22 mouse cellular contexts compared by ENCODE assay signal in genomic region chr9:42213142-42213541, GRCm38 (mm10).
"Had no signal": no experiment of that assay in that cellular context is flagged by ENCODE, and none has a peak within 500 bp of the region (broad histone marks: within the 10 kb centered on the region; RNA-seq: fewer than 3 reads in every experiment).

No protein-coding gene starts in this region.

- H3K36me3 ChIP-seq: limb, embryonic 10.5 days; limb, embryonic 13.5 days; lung, embryonic 15.5 days; midbrain, embryonic 12.5 days; midbrain, embryonic 15.5 days; neural tube, embryonic 12.5 days; neural tube, embryonic 15.5 days; stomach, embryonic 15.5 days had no signal

- H3K4me3 ChIP-seq: layer of hippocampus, adult 2 months; limb, embryonic 10.5 days; limb, embryonic 13.5 days; lung, embryonic 15.5 days; midbrain, embryonic 12.5 days; midbrain, embryonic 15.5 days; neural tube, embryonic 12.5 days; neural tube, embryonic 15.5 days; stomach, embryonic 15.5 days had no signal

- H3K4me1 ChIP-seq: limb, embryonic 13.5 days; midbrain, embryonic 12.5 days; midbrain, embryonic 15.5 days; neural tube, embryonic 12.5 days; stomach, embryonic 15.5 days had no signal

- H3K27ac ChIP-seq: layer of hippocampus, adult 2 months; limb, embryonic 10.5 days; limb, embryonic 13.5 days; liver, embryonic 14.5 days; lung, embryonic 15.5 days; macrophage; midbrain, embryonic 12.5 days; midbrain, embryonic 15.5 days; neural tube, embryonic 12.5 days; neural tube, embryonic 15.5 days; stomach, embryonic 15.5 days had no signal

- H3K9me3 ChIP-seq: limb, embryonic 10.5 days; limb, embryonic 13.5 days; lung, embryonic 15.5 days; midbrain, embryonic 12.5 days; midbrain, embryonic 15.5 days; neural tube, embryonic 12.5 days; neural tube, embryonic 15.5 days; stomach, embryonic 15.5 days had no signal

- H3K27me3 ChIP-seq: lung, embryonic 15.5 days; midbrain, embryonic 12.5 days; midbrain, embryonic 15.5 days; neural tube, embryonic 12.5 days; neural tube, embryonic 15.5 days; stomach, embryonic 15.5 days had no signal

- DNase-seq: kidney, adult 18-20 months; kidney, adult 9 months; kidney, postnatal 14 days; layer of hippocampus, adult 9-11 months; liver; liver, postnatal 0 days; right cerebral cortex, adult 18-20 months; right cerebral cortex, postnatal 14 days; right cerebral cortex, postnatal 4 days; spleen, adult 18-20 months; thymus, postnatal 25 days had no signal
